Mouse (Mus musculus) heart, adult 9 months (tissue): ENCODE measurements around the gene Gpr84.

Experiments
- DNase-seq, 2 experiments: peaks; one replicate each; pipeline ENCODE4 v3.0.0; 2022; ENCODE audit warnings: low spot score in 2 of 2

The Gpr84 gene

DNA sequence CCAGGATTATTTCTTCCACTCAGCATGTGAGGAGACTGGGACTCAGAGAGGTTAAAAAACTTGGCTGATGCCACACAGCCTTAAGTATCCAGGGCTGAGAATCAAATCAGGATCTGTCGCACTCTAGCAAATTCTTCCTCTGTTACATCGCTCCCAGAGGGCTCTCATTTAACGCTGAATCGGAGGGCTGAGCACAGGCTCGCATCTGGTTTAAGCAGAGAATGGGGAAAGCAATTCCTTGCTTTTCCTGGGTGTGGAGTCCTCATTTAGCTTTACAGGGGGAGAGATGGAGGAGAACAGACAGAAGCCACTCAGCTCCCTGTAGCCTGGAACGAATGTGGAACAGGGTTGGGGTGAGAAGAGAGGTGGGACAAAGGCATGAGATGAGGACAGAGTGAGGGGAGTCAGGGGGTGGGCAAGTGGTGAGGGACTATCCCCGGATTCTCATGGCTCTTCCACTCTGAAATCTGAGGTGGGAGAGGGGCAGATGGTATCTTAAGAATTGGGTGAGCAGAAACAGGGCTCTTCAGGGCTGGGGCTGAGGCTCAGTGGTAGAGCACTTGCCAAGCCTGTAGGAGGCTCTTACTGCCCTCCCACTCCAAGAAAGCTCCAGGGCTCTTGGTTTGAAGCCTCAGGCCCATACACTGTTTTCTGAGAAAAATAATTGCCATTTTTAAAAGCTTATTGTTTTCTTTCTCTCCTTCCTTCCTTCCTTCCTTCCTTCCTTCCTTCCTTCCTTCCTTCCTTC lies 25.2 kb upstream of the Gpr84 start:
- DNase-seq: no peak

DNA sequence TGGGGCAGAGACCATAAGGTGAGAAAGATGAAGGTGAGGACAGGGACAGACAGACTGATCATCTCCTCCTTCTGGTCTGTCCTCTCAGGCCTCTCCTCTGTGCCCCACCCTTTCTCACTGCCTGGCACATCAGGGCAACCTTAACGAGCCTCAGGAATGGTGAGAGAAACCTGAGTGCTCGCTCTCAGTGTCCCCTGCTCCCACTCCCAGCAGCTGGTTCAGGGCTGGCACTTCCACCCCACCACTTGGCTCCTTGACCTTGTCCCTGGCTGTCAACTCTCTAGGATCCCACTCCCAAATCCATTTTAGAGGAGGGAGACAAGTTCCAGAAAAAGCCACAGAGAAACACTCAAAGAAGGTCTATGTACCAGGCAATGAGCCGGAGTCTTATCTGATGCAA lies 24.6 kb upstream of the Gpr84 start:
- DNase-seq: no peak

DNA sequence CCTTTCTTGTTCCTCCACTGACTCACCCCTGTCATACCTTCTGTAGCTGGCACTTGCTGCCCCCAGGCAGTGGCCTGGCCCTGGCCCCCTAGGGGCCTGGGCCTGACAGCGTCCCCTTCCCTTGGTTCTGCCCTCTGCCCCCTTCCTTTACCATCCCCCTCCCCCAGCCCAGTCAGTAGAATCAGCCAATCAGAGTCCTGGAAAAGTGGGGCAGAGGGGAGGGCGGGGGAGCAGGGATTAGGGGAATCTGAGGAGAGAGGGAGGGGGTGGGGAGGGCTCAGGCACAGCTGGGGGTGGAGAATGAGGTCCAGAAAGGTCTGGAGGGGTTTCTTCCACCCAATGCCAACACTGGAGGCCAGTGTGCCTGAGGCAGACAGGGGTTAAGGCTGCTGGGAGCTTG lies 23.8 kb upstream of the Gpr84 start:
- no peak for DNase-seq

DNA sequence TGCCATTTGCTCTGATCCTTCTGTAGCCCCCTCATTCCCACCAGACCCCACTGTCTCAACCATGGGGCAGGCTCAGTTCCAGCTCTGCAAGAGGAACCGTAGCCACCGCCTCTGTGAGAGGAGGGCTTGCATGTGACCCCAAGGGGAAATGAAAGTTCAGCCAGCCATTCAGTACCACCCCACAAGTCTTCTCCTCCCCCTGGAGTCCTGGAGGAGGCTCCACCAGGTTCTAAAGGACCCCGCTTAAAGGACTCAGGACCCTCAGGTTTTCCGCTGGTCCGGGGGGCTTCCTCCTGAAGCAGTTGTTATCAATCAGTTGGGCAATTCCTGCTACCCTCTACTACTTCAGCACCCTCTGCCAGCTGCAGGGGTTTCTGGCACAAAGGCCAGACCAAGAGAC lies 23.3 kb upstream of the Gpr84 start:
- peak in 1 of 2 experiments; percentile 63 for DNase-seq

DNA sequence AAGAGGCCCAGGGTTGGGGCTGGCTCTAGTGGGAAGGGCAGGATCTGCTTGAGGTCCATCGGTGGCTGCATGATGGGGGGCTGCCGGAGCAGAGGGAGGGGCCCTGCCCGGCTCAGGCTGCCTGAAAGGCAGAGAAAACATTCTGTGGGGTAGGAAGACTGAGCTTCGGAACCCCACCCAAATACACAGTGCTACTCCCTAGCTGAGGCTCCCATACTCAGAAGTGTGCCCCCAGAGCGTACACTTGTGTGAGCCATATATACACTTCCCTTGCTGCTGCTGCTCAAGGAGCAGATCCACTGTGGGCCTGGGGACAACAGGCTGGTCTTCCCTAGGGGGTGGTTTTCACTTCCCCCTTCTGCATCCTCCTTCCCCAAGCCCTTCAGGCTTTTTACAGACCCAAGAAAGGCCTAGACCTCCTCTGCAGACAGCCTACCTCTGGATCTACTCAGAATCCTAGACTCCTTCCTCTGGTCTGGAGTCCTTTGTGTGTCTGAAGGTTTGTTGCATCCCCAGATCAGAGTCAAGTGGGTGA lies 22.7 kb upstream of the Gpr84 start:
- DNase-seq: no peak

DNA sequence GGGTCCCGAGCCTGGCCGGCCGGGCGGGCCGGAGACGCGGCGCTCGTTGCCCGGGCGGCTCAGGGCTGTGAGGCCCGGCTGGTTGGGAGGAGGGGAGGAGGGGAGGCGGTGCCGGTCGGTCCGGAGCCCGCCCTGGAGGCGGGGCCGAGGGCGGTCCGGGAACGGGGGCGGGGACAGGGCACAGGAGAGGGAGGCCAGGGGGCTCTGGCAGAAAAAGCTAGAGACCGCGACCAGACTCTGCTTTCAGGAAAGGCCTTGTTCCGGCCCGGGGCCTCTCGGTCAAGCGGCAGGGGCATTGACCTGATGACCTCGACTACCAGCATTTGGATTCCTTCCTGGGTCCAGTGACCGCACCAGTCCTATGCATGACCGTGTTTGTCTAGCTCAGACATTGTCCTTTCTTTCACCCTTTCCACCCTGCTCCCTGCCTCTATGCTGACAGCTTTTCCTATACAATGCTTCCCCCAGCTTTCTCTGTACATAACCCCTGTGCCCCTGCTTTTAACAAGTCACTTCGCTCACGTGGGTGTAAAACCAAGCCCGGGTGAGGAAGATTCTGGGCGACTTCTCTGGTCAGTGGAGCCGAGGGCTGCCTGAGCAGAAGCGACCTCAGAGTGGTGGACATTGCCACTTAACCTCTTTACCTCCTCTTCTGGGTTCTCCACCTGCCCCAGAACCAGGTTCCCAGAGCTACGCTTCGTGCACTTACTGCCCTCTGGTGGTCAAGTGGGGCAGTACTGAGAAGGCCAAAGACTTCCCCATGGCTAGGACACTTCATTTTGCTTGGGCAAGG lies 13.2 kb upstream of the Gpr84 start:
- peak; percentile 88 to 90 for DNase-seq

DNA sequence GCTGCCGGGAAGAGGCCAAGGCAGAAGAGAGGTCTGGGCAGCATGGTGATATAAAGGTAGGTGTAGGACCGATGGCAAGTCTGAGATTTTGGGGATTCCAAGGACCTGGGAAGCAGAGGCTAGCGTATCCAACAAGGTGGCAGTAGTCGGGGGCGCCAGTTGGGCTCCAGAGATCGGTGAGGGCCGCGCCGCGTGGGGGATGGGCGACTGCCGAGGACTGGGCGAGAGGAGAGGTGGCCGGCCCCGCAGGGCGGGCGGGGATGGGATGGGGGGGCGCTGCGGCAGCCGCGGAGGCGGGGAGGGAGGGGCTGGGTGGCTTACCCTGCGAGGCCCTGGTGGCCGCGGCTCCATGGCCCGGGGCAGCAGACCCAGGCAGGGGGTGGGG lies 12.7 kb upstream of the Gpr84 start:
- no peak for DNase-seq

DNA sequence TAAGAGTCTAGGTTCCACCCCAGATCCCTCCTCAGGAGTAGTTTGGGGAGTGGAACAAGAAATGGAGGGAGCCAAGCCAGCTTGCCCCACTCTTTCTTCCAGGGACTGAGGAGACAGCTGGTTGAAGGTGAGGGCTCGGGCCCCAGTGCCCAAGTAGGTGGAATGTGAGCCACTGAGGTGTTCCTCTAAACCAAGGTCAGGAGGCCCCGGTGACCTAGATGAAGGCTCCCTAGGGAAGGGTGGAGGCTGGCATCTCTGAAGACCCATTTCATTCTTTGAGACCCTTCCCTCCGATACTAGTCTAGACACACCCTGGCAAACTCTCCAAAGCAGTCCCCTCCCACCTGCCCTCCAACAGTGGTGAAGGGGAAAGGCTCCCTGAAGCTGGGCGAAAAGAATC lies 12.0 kb upstream of the Gpr84 start:
- no peak for DNase-seq

DNA sequence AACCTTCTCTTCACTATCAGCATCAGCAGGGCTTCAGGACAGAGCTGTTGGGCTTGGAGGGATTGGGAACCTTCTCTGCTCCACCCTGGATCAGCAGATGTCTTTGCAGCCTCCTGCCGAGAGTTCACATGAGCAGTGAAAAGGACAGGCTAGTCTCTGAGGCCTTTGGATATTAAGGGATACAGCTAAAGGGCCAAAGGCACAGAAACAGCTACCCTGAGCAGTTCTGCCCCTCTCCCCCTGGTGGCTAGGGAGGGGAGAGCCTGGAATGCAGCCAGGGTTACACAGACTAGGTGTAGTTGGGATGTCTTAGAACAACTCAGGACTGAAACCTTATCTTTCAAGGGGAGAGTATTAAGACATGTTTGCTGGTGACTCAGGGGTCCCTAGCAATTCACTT lies 10.7 kb upstream of the Gpr84 start:
- no peak for DNase-seq

DNA sequence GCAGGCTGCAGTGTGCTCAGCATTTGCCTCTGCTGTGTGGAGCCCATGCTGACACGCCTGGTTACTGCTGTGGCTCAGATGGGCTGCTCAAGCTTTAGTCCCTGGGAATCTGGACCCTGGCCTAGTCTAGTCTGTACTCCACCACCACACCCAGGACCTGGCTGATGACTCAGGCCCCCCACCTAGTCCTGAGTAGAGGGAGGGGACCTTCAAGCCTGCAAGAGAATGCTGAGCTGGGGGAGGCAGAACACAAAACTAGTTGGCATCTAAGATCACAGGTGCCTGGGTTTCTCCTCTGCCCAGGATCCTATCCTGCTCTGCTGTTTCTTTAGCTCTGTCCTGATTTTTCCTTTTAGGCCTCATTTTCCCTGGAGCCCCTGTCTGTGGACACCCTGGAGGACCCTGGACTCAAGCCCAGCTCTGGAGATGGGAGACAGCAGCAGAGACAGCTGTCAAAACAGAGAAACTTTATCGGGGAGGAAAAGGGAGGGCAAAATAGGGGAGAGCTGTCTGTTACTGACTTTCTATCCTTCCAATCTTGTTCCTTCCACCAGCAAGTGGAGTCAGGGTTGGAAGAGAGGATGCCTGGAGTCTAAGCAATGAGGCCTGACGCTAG lies 7.9 kb upstream of the Gpr84 start:
- peak; percentile 65 to 78 for DNase-seq

DNA sequence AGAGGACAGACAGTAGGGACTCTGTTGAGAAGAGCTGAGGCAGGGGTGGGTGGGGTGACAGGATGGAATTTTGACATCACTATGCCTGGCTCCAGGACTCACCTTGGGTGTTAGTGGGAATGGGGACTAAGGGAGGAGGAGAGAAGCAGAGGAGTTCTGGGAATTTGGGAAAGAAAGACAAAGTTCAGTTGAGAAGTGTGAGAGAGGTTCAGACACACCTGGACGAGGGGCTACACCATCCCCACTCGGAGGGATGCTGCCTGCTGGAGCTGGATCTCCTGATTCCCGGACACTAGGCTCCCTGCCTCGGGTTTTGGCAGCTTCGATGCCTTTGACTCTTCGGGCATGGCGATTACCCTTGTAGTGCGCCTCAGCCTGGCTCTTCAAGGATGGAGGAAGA lies 7.3 kb upstream of the Gpr84 start:
- no peak for DNase-seq

DNA sequence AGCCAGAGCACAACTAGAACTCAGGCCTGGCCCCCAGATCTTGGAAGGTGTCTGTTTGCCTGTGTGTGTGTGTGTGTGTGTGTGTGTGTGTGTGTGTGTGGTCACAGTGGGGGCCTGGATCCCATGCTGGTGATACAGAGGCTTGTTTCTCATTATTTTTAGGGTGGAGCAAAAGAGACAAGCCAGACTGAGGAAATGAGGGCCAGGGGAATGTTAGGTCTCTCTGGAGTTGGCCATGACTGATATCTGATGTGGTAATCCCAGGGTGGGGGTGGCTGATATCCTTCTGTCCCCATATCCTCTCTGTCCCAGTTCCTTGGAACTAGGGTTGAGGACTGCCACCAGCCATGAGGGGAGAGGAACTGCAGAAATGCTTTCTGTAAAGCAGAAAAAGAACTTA lies 6.7 kb upstream of the Gpr84 start:
- peak in 1 of 2 experiments; percentile 70 for DNase-seq

DNA sequence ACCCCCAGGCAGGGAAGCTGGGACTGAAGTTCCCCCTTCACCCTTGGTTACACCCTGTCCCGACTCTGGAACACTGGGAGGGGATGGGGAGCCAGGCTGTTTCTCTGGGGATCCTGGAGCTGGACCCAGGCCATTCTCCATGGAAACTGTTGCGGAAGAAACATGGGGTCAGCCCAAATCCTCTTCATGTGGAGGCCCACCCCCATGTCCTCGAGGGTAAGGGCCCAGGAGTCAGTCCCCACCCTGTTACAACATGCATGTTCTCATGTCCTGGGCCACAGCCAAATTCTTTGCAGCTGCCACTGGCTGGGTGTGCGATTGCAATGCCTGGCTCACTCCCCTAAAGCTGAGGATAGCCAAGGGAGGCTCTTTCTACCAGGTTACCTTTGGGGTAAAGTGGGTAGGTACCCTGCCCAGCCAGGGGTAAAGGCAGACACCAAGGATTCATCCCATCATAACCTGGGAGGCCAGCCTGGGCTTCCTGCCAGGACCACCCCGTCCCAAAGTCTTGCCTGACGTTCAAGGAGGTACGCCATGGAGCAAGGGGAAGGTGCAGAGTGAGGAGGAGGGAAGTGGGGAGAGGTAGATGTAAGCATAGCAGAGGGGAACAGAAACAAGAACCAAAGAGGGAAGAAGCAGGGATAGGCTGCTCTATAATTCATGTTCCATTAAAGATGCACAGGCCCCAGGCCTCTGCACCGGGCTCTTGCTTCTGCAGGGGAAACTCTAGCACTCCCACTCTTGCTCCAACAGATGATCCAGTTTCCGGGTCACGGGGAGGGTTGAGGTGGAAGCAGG lies 5.8 kb upstream of the Gpr84 start:
- peak; percentile 87 to 90 for DNase-seq

DNA sequence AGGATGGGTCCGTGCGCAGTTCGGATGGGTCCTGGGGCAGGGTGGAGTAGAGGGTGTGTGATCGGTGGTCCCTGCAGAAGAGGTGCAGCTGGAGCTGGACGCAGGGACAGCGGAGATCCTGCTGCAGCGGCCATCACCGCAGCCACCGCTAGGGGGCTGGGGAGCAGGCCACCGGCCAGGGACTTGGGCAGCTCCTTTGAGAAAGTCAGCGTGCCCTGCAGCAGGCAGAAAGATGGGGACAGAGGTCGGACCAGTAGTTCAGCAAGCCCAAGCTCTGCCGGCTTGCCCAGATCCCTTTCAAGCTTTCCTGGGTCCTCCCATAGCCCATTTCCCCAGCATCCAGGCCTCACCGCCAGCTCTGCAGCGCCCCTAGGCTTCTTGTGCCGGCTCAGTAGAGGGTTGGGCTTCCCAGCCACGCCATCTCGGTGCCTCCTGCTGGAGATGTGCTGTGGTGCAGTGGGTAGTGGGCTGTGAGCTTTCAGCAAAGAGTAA lies 4.6 kb upstream of the Gpr84 start:
- peak in 1 of 2 experiments; percentile 74 for DNase-seq

DNA sequence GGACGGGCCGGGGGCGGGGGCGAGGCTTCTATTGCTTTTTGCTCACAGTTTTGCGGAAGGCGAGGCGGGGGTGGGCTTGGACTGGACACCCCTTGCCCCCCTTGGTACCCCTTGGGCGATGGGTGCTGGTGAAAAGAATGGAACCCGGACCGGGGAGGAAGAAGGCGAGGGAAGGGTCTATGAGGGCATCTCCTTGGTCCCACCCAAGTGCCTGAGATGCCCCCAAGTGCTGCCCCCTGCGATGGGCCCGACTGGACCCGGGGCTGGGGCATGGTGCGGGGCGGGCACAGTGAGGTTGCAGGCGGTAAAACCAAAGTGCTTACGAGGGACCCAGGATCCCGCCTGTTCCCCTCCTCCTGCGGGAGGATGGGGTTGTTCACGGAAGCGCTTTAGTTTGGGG lies 3.8 kb upstream of the Gpr84 start:
- no peak for DNase-seq

DNA sequence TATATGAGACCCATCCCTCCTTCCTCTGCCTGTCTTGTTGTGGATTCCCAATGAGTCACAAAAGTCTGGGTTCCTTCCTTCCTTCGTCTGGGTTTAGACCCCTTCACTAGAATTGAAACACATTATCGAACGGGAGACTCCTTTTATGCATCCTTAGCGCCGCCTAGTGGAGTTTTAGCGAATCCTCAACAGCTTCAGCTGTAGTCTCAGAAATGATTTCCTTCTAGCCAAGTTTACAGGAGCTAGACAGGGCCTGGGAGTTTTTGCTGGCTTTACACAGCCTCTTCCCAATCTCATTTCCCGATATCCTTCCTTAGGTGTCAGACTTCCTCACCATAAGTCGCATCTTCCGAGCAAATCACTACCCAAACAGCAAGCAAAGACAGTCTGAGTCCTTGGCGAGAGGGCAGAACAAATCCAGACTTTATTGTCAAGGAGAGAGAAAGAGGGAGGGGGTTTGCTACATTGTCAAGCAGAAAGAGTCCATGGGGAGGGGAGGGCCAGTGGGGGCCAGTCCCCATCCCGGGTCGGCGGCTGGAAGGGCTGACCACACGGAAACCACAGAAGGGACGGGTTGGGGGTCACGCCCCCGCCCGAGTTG lies 3.2 kb upstream of the Gpr84 start:
- peak in 1 of 2 experiments; percentile 53 for DNase-seq

DNA sequence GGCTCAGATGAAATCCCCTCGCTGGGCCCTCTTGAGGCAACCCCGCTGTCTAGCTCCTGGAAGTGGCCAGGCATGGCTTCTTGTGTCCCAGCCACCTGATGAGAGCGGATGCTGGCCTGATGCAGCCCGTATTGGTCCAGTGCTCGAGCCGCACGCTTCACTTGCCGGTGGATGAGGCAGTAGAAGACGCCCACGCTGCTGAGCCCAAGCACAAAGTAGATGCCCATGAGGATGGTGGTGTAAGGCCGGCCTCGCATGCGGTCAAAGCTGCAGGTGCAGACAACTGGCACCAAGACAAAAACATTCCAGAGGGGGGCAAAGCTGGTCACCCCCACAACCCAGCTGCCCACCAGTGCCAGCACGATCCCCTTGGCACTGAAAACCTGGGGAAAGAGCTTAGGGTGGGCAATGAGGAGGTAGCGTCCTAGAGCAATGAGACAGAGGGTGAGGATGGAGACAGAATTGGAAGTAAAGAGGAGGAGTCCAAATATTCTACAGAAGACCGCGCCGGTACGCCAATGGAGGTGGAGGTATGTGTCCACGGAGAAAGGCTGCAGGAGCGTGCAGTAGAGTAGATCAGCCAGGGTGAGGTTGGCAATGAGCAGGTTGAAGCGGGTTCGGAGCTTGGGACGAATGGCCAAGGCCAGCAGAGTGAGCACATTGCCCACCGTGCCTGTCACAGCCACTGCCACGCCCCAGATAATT lies 1.4 kb downstream of the Gpr84 start:
- DNase-seq: no peak

DNA sequence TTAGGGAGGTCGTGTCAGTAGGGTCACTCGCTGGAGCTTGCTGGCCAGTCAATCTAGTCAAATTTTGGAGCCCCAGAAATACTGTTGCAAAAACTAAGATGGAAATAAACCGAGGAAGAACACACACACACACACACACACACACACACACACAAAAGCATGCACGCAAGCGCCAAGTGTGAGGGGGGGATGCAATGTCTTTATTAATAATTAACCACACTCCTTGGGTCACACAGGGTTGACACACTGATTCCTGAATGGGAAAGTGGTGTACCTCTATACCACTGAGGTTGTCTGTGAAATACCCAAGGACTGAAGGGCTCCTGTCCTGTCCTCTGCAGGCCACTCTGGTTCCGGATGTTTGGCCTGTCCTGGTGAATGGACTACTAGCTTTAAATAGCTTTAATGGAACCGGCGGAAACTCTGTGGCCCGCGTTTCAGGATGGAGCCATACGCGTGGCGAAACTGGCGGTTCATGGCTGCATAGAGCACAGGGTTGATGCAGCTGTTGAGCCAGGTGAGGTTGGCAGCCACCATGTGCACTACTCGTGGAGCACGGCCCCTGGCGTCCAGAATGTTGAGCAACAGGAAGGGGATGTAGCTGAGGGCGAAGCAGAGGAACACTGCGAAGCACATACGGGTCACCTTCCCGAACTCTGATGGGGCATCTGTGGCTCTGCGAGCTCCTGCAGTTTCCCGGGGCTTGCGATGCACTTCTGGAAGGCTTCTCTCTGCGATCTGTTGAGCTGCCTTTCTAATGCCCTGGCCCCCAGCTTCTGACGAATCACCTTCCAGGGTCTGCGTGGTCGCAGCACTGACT lies 2.1 kb downstream of the Gpr84 start:
- no peak for DNase-seq

DNA sequence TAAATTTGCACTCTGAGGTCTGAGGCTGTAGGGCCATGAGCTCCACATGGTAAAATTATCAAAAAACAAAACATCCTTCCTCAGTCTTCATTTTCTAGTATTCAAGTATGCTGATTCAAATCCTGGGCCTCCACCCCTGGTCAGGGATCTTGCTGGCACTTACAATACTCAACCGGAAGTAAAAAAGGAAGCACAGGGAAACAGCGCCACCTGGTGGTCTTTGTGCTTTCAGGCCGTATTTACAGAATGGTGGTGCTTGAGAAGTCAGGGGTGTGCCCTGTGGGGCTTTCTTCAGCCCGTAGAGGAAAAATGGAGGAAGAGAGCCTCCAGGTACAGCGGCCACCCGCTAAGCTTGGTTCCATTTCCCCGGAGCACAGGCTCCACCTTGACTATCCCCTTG lies 3.3 kb downstream of the Gpr84 start:
- peak; percentile 86 to 94 for DNase-seq
